Mouse (Mus musculus): Measurements from ENCODE around the gene Mroh2b. TPM values are rescaled to one million over a fixed set of nuclear protein-coding genes. Genes with fewer than 3 reads are reported as not detected.

The Mroh2b gene
- polyA plus RNA-seq (2017; shearing (Covaris generic)) = not detected

DNA sequence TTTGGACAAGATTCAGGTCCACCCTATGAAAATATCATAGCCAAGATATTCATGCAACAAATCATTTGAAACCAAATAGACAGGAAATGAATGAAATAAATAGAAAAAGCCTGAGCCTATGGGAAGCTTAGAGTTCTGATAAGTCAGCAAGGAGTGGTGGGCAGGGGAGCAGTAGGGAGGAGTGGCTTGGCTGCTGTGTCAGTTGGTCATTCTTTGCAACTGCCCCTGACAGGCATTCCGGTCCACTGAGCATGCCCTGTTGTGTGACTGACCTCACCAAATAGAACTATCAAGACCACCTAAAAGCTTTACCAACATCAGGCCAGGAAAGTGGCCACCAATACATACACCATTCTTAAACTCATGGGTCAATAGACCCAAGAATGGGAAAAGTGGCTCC, at the start of gene Mroh2b:
Mroh2b (plus strand) TSS at position 301 of the 400 bp plus-strand sequence.
- ATAC-seq = no peak

DNA sequence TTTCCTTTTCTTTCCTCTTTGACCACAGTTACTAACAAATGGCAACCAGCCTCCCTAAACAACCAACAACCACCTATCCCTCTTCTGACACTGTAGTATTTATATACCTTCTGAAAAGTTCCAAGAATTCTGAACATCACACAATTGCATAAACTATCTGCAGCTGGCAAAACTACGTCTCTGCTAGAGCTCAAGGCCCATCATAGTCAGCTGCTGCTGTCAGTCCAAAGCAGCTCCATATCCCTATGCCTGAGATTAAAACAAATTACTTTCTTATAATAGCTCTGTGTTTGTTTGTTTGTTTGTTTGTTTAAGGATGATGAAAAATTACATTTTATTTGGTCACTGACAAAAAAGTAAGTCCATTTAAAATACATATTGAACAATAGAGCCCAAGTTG, 48.5 kb upstream of the Mroh2b start:
- ATAC-seq = no peak

DNA sequence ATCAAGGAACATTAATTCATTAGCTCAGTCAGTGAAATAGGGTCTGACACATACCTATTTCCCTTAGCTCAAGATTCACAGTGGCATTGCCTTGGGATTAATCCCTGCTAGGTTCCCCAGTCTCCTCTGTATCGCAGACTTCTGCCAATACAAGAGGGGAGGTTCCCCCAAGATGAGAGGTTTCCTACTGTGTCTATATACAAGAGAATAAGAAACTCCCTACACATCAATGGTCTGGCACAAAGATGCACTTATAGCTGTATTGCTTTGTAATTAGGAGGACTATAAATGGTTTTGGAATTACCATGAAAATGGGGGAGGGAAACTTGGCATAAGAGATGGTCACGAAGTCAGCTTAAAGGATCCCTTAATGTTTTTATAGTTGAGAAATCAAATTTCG, 3.6 kb upstream of the Mroh2b start:
- ATAC-seq = no peak

DNA sequence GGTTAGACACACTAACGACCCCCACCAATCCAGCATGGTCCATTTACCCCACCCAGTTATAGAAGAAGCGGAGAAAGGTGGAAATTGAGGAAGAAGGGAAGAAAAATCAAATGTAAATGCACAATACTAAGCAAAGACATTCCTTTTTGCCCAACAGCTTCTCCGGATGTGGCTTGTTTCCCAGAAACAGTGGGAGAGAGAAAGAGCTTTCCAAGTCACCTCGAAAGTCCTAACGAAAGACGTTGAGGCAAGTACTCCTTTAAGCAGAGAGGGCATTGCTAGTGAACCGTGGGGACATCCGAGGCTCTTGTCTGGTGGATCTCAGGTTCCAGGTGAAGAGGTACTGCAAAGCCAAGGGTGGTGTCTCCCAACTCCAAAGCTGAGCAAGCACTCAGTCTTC, 36.2 kb downstream of the Mroh2b start:
- ATAC-seq = no peak

DNA sequence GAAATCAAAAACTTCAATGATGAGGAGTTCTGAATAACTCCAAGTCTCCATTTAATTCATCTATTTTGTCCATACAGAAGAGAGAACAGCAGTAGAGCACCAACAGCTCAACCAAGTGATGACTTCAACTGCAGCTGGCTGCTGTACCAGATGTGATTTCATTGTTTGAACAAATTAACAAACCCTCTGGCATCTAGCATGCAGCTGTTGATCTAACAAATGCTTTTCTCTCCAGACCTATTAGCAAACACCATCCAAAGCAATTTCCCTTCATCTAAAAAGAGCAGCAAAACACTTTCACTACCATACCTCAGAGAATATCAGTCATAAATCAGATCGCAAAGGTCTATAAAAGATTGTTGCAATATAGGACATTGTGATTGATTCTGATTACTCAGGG, 74.8 kb downstream of the Mroh2b start:
- ATAC-seq = no peak

DNA sequence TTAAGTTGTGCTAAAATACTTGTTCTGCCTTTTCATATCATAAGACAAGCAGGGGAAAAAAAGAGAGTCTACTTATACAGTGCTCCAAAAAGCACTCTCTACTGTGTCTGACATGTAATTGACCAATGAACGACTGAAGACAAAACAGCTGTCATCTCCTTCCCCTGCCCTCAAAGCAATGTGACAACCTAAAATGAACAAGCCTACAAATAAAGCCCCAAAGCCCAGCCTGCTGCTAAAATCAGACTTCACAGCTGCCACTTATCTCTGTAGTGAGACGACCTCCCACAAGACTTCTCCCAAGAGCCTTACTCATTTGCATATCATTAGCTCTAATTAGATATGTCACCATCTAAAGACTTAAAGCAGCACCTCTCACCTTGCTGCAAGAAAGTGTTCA, 104.4 kb downstream of the Mroh2b start:
- no peak for ATAC-seq

DNA sequence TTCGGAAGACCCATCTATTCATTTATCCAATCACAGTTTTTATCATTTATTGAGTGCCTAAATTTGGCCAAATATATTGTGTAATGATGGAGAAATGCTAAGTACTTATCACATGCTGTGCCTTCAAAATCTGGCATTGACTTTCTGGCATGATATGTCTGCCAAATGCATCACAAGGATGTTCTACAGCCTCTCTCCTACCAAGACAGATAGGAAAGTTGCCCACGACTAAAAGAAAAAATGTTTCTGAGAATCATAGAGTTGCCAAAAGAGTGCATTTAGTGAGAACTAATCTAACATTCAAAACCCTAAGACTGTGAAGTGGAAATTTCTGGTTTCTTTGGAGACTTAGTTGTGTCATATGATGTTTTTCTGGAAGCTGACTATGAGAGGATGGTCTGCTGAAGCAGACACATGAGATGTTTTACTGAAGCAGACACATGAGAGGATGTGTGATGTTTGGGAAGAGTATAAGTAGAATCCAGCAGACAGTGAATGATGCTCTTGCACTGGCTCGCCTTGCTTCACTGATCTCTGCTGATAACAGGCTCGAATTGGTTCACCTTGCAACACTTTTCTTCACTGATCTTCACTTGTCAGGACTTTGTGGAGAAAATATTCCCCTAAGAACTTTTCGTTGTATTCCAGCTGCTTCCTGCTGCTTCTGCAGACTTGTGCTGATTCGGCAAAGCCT, 105.1 kb downstream of the Mroh2b start:
- no peak for ATAC-seq

DNA sequence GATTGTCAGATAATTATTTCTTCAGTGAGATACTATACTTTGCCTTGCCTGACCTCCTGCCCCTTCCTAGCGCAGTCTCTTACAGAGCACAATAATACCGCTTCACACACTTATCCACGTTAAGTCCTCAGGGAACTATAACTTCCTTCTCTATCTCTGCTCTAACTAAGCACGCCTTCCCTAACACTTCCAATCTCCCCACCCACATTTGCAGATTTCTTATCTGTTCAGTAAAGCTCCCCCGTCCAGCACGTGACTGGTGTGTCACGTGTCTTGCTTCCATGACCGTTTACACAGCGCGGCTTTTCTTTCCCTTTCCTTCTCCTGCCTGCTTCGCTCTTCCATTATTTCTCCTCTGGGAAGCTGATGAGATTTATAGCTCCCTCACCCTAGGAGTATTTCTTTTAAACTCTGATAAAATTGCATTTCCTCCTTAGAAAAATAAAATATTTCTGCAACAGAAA, 111.1 kb downstream of the Mroh2b start:
- no peak for ATAC-seq

Other genes with a start within 250 kb of the Mroh2b start
- not detected for gene C6, start 171.6 kb upstream of the Mroh2b start, polyA plus RNA-seq (2017; shearing (Covaris generic))
- gene C7, start 165.0 kb downstream of the Mroh2b start, polyA plus RNA-seq (2017; shearing (Covaris generic)) = not detected
- 10 to 100 TPM; 31.6 to 35.4 TPM for gene Card6, start 209.8 kb downstream of the Mroh2b start, polyA plus RNA-seq (2017; shearing (Covaris generic))
- gene Rpl37, start 217.9 kb downstream of the Mroh2b start, polyA plus RNA-seq (2017; shearing (Covaris generic)) = 1,000 to 10,000 TPM; 2,142 to 2,785 TPM
- gene Prkaa1, start 245.1 kb downstream of the Mroh2b start, polyA plus RNA-seq (2017; shearing (Covaris generic)) = 10 to 100 TPM; 22.4 to 23.6 TPM